Mouse (Mus musculus): ENCODE data around the gene Akr1cl.

Akr1cl gene

GRCm38 (mm10) chr1:64986120-64986519 is 46.4 kb downstream of the Akr1cl start:
- DNase-seq = peak; percentile 81

GRCm38 (mm10) chr1:64983247-64983646 is 49.3 kb downstream of the Akr1cl start:
- no peak for DNase-seq

- DNase-seq = peak; percentile 37
These were observed 54.2 kb downstream of the Akr1cl start for GRCm38 (mm10) chr1:64978321-64978799.

- peak; percentile 49 for DNase-seq
These were observed 57.2 kb downstream of the Akr1cl start for GRCm38 (mm10) chr1:64975346-64975745.

GRCm38 (mm10) chr1:64970685-64971084 is 61.9 kb downstream of the Akr1cl start:
- no peak for DNase-seq
